Mouse (Mus musculus): Measurements from ENCODE around the gene Cox4i1.
A peak's percentile ranks its signal among the peaks of the same experiment; 100 is the strongest.

The Cox4i1 gene

DNA sequence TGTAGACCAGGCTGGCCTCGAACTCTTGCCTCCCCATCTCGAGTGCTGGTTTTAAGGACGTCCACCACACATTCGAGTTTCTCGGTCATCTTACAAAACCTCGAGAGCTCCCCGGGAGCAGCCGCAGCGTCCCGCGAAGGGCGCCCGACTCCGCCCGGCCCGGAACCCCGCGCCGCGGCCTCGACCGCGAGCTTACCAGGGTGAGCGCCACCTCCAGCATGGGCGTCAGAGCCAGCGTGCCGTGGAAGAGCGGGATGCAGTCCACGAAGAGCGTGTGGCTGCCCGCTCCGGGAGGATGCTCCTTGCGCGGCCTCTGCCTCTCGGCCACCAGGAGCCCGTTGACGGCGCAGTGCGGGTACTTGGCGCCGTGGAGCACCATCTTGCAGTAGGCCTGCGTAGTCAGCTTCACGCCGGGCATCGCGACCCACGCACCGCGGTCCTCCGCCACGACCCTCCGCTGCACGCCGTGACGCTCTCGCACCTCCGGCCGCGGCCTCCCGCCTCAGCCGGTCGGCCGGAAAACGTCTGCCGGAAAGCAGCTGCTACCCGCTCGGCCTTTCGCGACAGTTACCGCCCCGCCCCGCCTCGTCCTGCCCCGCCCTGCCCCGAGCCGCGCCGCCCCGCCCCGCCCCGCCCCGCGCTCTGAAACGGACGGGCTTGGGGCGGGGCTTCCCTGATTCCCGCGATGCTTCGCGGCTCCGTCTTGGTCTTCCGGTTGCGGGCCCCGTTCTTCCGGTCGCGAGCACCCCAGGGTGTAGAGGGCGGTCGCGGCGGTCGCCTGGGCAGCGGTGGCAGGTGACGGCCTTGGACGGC lies at the start of gene Cox4i1, which contains the start of gene Gm27021:
Cox4i1 (plus strand) TSS at position 662 of the 813 bp plus-strand sequence.
Gm27021 (minus strand) TSS at position 519 of the 813 bp plus-strand sequence.
- DNase-seq (ENCODE audit: low read depth, low spot score) = peak; percentile 91

DNA sequence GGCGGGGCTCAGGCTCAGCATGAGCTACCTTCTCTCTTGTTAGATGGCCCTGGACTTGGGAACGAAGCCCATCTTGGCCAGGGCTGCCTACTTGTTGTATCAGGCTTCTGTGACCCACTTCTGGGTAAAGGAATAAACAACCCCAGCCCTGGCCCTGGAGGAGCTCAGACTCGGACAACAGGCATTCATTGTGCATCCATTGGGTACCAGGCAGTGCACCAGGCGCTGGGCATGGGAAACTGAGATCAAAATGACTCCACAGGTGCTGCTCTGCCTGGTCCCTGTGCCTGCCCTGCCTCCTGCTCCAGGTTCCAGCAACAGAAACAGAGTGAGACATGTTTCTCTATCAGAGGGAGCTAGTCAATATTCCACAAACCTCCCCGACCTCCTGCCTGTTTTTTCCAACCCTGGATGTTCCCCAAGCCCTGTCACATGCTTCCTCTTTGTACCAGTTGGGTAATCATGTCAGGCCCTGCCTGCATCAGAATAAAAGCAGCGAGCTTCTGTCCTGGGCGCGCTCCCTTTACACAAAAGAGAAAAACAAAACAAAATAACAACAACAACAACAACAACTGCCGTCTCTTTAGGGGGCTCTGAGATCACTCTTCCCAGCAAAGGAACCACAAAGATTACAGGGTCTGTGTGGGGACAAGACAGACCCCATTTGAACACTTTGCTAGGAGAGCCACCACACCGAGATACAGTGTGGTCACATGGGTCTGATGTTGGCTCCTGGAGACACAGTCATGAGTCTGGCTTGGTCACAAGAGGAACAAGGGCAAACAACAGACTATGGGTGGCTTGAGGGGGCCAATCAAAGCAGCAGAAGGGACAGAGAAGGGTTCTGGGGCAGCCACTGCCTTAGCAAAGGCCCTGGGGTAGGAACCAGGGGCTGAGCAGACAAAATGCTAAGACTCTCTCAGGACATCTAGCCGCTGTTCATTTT lies 48.5 kb upstream of the Cox4i1 start:
- no peak for DNase-seq (ENCODE audit: low read depth, low spot score)

DNA sequence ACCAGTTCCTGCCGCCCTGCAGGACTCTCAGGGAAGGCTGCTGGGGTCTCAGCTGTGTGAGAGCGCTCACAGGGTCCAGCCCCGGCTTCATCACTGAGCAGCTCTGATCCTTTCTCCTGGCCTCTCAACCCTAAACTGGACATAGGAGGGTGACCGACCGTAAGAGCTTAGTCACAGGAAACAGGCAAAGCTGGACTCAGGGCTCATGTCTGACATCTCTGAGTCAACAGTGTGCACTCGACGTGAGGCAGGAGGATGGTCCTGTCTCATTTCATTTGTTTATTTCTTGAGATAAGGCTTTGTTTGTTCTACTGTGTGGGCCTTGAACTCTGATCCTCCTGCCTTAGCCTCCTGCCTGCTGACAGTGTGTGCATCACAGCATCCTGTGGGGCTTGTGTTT lies 47.6 kb upstream of the Cox4i1 start:
- no peak for DNase-seq (ENCODE audit: low read depth, low spot score)

DNA sequence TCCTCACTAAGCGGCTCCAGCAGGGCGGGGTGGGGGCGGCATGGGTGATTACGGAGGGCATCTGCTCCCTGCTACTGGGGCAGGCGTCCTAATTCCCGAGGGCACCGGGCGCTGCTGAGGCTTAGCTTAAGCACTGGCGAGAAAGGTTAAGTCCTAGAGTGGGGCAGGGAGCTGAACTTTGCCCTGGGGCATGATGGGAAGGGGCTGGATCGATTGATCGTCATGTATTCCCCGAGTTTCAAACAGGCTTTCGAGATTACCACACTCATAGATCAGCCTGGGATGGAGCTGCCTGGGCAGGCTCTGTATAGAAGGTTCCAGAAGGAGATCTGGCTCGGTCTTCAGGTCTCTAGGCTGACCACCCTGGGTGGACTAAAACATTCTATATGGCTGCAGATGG lies 45.9 kb upstream of the Cox4i1 start:
- peak; percentile 59 for DNase-seq (ENCODE audit: low read depth, low spot score)

DNA sequence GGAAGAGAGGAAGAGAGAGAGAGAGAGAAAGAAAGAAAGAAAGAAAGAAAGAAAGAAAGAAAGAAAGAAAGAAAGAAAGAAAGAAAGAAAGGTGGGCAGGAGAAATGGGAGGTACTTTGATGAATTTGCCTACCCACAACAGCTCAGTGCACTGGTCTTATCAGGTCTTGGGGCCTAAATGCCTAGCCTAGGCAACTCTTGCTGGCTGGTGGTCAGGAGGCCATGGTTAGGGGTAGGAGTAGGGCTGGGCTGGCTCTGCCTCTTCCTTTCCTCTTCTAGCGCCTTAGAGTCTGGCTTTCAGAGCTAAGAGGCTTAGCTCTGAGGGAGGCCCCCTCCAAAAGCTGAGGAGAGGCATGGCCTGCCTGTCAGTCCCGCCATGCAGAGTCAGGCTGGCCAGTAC lies 44.4 kb upstream of the Cox4i1 start:
- DNase-seq (ENCODE audit: low read depth, low spot score) = no peak

DNA sequence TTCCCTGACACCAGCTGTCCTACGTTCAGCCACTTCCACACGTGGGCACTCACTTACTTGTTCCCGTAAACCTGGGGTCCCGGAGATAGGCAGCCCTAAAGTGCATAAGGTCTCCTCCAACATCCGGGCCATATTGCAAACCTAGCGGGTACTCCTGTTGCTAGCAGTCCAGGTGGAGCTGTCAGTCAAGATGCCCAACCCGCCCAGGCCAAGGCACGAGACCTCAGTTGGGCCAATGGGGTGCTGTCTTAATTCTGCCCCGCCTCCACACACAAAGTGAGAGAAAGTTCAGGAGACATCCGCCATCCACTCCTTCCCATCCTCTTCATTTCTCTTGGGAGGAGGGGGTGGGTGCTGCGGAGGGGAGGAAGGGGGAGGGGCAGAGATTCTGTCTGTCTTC lies 41.6 kb upstream of the Cox4i1 start:
- peak; percentile 98 for DNase-seq (ENCODE audit: low read depth, low spot score)

DNA sequence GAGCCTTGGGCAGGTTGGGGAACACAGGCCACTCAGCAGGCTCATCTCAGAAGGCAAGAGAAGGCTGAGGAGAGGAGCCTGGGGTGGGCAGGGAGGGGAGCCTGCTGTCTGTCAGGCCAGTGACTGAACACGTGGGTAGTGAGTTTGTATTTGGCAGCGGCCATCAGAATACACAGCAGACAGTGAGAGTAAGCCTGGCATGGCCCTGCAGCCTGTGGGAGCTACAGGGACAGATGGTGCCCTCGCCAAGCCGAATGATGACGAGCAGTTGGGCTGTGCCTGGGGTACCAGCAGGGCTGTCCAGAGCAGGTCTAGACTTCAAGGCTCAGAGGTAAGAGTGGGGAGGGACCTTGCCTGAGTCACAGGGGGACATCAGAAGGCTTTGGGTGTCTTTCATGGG lies 40.7 kb upstream of the Cox4i1 start:
- no peak for DNase-seq (ENCODE audit: low read depth, low spot score)

DNA sequence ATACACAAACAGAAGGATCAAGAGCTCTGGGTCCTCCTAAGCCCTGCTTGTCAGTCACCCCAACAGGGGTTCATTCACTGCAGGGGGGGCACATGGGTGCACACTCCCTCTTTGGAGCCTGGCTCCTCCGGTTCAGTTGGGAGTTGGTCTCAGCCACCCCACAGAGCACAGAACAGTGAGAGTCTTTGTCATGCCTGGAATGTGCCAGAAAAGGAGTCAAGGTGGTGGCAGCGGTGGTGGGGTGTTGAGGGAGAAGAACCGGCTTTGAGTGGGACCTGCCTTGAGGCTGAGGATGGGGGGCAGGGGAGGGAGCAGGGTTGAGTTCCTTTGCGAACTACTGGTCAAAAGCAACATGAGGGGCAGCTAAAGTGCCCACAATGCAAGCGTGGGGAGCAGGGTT lies 38.0 kb upstream of the Cox4i1 start:
- peak; percentile 55 for DNase-seq (ENCODE audit: low read depth, low spot score)

DNA sequence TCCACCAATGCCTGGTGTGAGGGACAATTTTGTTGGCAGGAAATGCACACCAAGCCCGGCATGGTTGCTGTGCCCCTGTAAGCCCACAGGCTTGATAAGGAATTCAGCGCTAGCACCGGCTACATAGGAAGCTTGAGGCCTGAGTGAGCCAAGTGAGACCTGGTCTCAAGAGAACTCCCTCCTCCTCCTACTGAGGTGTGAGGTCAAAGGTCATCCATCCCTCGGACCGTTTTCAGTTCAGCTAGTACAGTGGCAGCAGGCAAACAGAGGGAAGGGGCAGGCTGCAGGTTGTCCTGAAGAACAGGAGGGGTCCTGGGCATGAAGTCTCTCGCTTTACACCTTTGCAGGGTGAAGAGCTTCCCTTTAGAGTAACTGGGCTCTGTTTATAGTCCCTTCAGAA lies 37.2 kb upstream of the Cox4i1 start:
- DNase-seq (ENCODE audit: low read depth, low spot score) = peak; percentile 71

DNA sequence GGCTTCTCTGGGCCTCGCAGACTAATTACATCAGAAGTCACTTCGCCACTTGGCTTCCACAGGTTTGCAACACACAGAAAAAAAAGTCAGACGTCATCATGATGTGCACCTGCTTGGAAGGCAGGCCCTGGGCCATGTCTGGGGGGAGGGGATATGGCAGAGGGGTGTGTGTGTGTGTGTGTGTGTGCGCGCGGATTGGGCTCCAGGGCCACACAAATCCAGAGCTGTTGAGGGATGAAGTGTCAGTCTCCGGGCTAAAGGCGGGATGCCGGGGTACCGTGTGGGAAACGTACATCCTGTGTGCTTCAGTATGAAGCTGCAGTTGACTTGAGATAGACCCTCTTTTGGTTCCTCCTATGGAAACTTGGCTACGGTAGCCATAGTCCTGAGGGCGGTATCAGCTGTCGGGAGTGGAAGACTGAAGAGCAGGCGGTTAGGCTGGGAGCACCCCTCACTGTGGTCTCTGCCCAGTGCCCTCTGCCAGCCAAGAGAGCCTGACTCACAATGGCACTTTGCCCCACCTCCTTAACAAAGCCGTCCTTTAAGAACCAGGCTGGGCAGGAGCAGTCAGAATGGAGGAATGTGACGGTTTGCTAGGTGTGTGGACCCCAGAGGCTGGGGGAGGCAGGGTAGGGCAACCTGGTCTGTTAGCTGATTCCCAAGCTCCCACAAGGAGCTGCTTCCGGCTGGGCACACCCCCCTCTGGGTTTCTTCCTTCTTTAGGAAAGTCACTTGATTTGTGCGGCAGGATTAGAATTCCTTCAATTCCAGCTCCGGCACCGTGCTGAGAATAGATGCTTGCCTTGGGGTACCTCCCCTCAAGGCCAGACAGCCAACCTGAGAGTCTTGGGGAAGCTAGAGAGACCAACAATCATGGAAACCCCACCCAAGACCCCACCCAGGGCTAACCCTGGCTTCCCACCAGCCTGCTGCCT lies 36.3 kb upstream of the Cox4i1 start:
- peak; percentile 96 for DNase-seq (ENCODE audit: low read depth, low spot score)

DNA sequence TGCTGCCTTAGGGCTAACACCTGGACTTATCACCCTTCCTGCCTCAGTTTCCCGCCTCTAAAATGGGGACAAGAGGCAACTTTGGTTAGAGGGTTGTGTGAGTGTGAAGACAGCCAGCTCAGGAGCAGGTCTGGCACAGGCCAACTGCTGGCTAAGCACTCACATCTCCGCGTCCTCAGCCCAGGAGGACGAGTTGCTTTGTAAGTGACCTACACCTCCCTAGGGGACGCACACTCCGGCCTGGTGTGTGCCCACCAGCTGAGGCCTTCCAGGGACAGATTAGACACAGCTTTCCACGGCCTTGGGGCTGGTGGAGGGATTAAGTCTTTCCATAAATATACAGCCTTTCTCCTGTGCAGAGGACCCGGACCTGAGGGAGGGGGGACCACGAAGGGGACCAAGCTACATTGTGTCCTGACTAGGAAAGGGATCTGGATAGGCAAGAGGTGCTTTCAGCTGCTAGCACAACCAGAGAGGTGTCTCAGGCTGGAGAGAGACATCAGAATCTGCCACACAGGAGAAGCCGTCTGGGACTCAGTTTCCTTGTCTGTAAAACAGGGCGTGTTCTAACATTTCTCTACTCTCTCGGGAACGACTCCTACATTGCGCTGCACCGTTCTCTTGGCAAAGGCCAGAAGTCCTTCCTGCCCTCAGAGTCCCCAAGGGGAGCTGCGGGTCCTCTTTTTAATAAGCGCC lies 34.9 kb upstream of the Cox4i1 start:
- DNase-seq (ENCODE audit: low read depth, low spot score) = no peak

DNA sequence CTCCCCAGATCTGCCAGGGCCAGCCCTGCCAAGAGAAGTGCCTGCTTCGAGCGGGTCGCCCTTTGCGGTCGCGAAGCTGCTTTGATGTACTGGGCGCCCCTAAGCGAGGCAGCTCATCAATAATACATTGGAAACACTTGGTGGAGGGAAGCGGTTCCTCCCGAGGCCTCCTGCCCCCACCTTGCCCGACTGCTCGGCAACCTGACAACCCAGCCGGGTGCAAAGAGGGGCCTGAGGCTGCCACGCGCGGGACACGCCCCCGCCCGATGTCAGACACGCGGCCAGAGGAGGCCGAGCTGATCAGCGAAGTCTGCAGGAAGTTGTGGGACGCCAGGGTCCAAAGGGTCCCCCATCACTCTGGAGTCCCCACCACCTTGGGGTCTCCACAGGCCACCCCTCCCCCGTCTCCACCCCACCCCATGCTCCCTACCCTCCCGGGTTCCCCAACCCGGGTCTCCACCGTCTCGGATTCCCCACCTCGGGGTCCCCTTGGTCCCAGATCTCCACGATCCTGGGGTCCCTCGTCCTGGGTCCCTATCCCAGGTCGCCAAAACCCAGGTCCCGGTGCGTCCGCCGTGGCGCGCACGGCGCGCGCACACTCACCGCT lies 34.3 kb upstream of the Cox4i1 start:
- DNase-seq (ENCODE audit: low read depth, low spot score) = peak; percentile 72

DNA sequence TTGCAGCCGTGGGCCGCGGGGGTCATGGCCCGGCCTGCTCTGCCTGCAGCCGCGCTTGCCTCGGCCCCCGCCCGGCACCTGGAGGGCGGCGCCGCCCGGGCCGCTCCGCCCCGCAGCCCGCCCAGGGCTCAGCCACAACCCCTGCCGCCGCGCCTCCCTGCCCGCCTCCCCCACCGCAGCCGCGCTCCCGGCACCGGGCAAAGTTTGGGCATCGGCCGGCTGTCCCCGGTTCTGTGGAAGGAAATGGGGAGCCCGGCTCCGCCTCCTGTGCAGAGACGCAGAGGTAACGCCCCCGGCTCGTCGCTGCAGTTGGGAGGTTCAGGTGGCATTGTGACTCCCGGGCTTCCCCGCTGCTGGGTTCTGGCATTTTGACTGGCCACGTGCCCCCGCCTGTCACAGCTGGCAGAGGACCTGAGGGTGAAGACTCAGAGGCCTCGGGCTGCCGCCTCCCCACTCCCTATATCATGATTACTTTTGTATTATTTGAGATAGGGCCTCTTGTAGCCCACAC lies 33.6 kb upstream of the Cox4i1 start:
- no peak for DNase-seq (ENCODE audit: low read depth, low spot score)

DNA sequence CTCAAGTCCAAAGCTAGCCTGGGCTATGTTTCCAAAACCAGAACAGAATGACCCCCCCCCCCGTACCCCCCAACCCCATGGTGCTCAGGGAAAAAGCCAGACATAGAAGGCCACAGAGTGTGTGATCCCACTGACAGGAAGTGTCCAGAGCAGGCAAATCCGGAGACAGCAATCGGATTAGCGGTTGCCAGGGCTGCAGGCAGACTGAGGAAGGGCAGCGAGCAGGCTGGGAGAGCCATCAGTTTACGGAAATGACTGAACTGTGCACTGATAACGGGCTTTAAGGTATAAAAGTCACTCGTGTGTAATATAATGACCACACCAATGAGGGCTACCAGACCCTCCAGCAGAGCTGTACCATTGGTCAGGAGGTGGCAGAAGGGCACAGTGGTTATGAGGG lies 26.8 kb upstream of the Cox4i1 start:
- DNase-seq (ENCODE audit: low read depth, low spot score) = no peak

DNA sequence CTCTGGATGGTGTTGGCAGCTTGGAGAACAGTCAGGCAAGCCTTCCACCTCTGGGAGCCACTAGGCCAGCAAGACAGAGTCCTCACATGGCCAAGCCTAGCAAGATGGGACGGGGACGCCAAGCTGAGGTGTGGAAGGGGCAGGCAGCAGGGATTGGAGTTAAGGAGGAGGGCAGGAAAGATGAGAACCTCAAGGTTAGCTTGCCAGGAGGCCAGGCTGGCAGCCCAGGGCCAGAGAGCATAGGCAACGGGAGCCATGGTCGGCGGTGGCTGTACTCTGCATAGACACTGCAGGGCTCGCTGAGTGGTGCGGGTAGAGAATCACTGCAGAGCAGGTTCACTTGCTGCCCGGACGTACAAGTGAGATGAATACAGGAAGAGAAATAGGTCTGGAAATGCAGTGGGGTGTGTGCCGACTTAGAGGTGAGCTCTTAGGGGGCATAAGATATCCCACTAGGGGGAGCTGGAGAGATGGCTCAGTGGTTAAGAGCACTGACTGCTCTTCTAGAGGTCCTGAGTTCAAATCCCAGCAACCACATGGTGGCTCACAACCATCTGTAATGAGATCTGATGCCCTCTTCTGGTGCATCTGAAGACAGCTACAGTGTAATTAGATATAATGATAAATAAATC lies 25.9 kb upstream of the Cox4i1 start:
- peak; percentile 85 for DNase-seq (ENCODE audit: low read depth, low spot score)

DNA sequence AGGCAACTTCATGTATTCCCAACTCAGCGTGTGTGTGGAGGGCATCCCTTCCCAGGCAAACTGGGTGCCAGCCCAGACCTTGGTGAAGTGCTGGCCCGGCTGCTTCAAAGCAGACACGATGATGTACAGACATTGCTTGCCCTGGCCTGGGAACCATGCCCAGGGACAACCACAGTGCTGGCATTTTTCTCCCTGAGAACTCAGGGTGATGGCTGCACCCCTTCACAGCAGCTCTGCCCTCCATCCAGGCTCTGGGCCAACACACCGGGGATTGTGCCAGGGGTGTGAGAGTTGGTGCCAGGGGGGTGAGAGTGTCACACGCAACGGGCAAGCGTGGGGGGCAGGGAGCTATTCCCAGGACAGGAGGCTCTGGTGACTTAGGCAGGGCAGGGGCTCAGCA lies 23.4 kb upstream of the Cox4i1 start:
- no peak for DNase-seq (ENCODE audit: low read depth, low spot score)

DNA sequence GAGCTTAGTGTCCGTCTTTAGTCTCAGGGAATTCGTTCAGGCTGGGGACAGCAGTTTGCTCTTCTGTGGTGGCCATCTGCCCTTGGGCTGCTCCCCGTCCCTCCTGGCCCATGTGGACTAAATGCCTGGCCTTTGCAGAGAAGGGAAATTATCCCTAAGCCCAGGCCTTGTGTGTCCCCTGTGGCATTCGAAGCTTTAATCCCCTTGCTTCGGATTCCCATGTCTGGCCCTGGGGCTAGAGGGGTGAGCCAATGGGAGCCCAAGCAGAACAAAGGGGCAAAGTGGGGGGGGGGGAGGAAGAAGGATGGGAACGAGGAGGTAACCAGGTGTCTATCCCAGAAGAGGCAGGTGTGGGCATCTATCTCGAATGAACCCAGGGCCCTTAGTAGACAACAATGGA lies 20.5 kb upstream of the Cox4i1 start, which contains the start of gene 1190005I06Rik:
1190005I06Rik (minus strand) TSS at position 101 of the 400 bp plus-strand sequence.
- DNase-seq (ENCODE audit: low read depth, low spot score) = no peak

DNA sequence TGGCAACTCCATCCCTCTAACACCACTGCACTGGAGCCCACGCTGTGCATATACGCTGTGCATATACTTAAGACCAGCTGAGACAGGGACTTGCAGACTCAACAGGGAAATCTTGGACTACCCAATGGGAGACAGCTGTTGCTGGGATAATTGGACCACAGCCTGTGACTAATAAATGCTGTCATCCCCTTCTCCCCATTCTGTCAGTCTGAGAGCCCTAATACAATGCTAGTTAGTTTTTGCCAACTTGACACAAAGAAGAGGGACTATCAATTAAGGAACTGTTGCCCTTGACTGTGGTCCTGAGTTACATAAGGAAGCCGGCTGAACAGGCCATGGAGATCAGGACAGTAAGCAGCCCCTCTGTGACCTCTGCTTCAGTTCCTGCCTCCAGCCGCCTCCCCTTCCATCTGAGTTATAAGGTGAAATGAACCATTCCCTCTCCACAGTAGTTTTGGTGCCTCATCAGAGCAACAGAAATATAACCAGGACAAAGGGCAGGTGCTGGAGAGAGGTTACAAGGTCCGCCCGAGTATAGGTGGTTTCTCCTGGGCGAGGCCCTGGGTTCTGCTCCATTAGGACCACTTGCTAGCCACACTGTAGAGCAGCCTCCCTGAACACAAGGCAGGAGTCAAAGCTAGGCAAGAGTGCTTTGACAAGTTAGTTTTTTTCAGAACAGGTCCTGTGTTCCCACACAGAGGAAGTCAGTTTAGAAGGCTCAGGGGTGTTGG lies 11.5 kb upstream of the Cox4i1 start:
- DNase-seq (ENCODE audit: low read depth, low spot score) = no peak

DNA sequence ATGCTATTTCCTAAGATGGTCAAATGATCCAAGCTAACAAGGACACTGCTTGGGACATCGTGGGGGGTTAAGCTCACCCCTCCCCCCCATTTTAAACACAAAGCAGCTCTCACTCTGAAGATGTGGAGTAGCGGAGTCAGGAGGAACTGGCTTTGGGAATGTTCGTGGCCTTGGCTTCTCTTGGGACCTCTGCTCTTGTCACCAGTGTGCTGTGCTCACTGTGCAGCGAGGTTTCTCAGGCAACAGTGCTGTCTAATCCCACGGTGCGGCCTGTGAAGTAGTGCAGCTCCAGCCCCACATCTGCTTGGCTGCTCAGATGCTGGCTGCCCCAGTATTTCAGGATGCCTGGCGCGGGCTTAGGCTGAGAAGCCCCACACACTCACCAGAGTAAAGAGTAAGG lies 10.6 kb upstream of the Cox4i1 start:
- peak; percentile 50 for DNase-seq (ENCODE audit: low read depth, low spot score)
